Mouse (Mus musculus): ENCODE data around the gene Cetn4.

DNA sequence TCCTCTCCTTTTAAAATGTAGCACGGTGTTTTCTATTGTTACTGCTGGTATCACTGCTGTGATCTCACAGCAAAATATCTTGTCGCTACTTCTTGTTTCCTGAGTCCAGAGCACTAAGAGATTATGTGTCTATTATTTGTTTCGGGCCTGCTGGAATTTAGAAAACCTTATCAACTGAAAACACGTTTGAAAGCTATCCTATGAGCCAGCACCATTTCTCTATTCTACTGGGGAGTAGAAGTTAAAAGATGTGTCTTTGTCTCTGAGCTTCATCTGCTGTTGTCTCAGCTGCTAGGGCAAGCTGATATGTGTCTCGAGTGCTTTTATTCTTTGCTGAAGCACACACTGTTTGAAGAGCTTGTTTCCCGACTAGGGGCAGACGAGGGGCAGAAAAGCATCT, 37.9 kb upstream of the Cetn4 start:
- TF ChIP-seq CTCF (IDR thresholded peaks at IDR 0.05; ENCODE audit: borderline replicate concordance, extremely low read depth, insufficient read depth, insufficient read length), result no peak
- TF ChIP-seq POLR2A (IDR thresholded peaks at IDR 0.05; ENCODE audit: borderline replicate concordance, extremely low read depth, insufficient read depth, insufficient read length, poor library complexity, severe bottlenecking), result no peak
